Mouse (Mus musculus) G1E (cell line): ENCODE results near the gene Mief1.

Experiments used
- CTCF ChIP-seq: IDR thresholded peaks from 2 replicates; pipeline ENCODE4 v1.5.1; 2012; ENCODE audit warnings: low read depth, low read length, inconsistent platforms, mixed read lengths
- GATA1 ChIP-seq: IDR thresholded peaks from 2 replicates; pipeline ENCODE4 v1.6.1; 2012; ENCODE audit warnings: borderline replicate concordance, low read length, inconsistent platforms, mixed read lengths
- POLR2AphosphoS5 ChIP-seq: IDR thresholded peaks from 2 replicates; pipeline ENCODE4 v1.6.1; 2012; ENCODE audit warnings: low read depth, low read length, inconsistent platforms; ENCODE audit not compliant: insufficient replicate concordance

DNA sequence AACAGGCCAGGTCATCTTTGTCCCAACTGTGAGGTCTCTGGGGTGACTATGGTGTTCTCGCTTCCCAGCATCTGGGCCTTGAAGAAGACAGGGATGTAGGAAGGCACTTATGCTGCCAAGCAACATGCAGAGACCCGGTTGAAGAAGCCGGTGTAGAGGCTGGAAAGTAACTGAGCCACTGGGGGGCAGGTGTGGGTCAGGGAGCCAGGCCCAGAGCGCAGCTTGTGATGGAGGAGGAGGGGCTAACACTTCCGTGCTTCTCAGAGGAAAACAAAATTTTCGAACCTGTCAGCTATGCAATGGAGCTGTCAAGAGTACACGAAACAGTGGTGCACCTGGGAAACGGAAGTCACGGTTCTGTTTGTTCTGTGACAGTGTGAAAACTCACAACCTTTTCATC, 43.3 kb downstream of the Mief1 start:
- TF ChIP-seq CTCF (no peak), GATA1 (no peak), POLR2AphosphoS5 (no peak)
